ENCODE assay signal across 20 mouse cellular contexts in genomic region chr5:148191416-148191815, GRCm38 (mm10).
DNase-seq lines count a peak whose midpoint lies in the region; ATAC-seq lines count a peak whose summit lies in the region.
"Had no signal": no experiment of that assay in that cellular context is flagged by ENCODE, and none has a peak within 500 bp of the region (broad histone marks: within the 10 kb centered on the region; RNA-seq: fewer than 3 reads in every experiment).

No protein-coding gene starts in this region.

- H3K4me2 ChIP-seq in kidney, embryonic 16.5 days (replicated peaks; ENCODE audit: low read depth, low read length) = no peak overlapping the region
- H3K4me2 ChIP-seq: hindbrain, embryonic 13.5 days; liver, embryonic 15.5 days; midbrain, embryonic 12.5 days had no signal

- H3K4me1 ChIP-seq in kidney, embryonic 16.5 days (ENCODE audit: insufficient read depth, low read length) = no peaks in the 10 kb centered on the region
- H3K4me1 ChIP-seq: hindbrain, embryonic 13.5 days; liver, embryonic 15.5 days; midbrain, embryonic 12.5 days had no signal

- 36% methylated on average over 4 of the region's 4 CpGs for WGBS in kidney, embryonic 16.5 days

- H3K27ac ChIP-seq in kidney, embryonic 16.5 days (ENCODE audit: low read length) = no peak overlapping the region
- H3K27ac ChIP-seq: hindbrain, embryonic 13.5 days; left cerebral cortex, adult 2 months; liver, embryonic 15.5 days; midbrain, embryonic 12.5 days had no signal

- no peaks in the 10 kb centered on the region for H3K27me3 ChIP-seq in kidney, embryonic 16.5 days (ENCODE audit: insufficient read depth, low read length)
- H3K27me3 ChIP-seq: hindbrain, embryonic 13.5 days; liver, embryonic 15.5 days; midbrain, embryonic 12.5 days had no signal

- no peak overlapping the region for H3K9ac ChIP-seq in kidney, embryonic 16.5 days (replicated peaks; ENCODE audit: low read length)
- H3K9ac ChIP-seq: hindbrain, embryonic 13.5 days; liver, embryonic 15.5 days; midbrain, embryonic 12.5 days had no signal

- no peak for DNase-seq in kidney, postnatal 10 days
- DNase-seq in testis, postnatal 14 days (ENCODE audit: low spot score) = peak; percentile 33
- DNase-seq in testis, postnatal 10 days (ENCODE audit: low spot score) = no peak
- peak; percentile 87 for DNase-seq in ZHBTc4 (ENCODE audit: low read depth, low spot score)
- DNase-seq in adipocyte (ENCODE audit: low spot score) = no peak
- DNase-seq in ovary, postnatal 10 days (ENCODE audit: low spot score) = no peak
- DNase-seq: adrenal gland, postnatal 10 days; cerebellum, adult 18-20 months; cerebellum, postnatal 25 days; embryo, embryonic 11 days; gastrocnemius, postnatal 25 days; kidney, adult 9 months; liver; right cerebral cortex, postnatal 25 days had no signal

- no peaks in the 10 kb centered on the region for H3K36me3 ChIP-seq in kidney, embryonic 16.5 days (ENCODE audit: insufficient read depth, low read length)
- H3K36me3 ChIP-seq: hindbrain, embryonic 13.5 days; liver, embryonic 15.5 days; midbrain, embryonic 12.5 days had no signal

- no peak overlapping the region for H3K4me3 ChIP-seq in kidney, embryonic 16.5 days (ENCODE audit: low read length)
- H3K4me3 ChIP-seq: hindbrain, embryonic 13.5 days; left cerebral cortex, adult 2 months; liver, embryonic 15.5 days; midbrain, embryonic 12.5 days had no signal

- no peaks in the 10 kb centered on the region for H3K9me3 ChIP-seq in kidney, embryonic 16.5 days (ENCODE audit: low read length)
- H3K9me3 ChIP-seq: hindbrain, embryonic 13.5 days; liver, embryonic 15.5 days; midbrain, embryonic 12.5 days had no signal

- peak; percentile 65 for ATAC-seq in kidney, embryonic 16.5 days (ENCODE audit: low FRiP score, low TSS enrichment)
- ATAC-seq: lung, postnatal 0 days had no signal

Comparison
In these comparisons a context has a peak if more than half of its experiments do, and no peak if none do; other contexts are left out.
1. DNase-seq: peak in testis, postnatal 14 days (single experiment) and ZHBTc4 (single experiment); none in kidney, postnatal 10 days (single experiment), testis, postnatal 10 days (single experiment), adipocyte (single experiment) and ovary, postnatal 10 days (single experiment).